Mouse (Mus musculus): ENCODE data around the gene Fbxl7.
A peak's percentile ranks its signal among the peaks of the same experiment; 100 is the strongest.

The Fbxl7 gene

DNA sequence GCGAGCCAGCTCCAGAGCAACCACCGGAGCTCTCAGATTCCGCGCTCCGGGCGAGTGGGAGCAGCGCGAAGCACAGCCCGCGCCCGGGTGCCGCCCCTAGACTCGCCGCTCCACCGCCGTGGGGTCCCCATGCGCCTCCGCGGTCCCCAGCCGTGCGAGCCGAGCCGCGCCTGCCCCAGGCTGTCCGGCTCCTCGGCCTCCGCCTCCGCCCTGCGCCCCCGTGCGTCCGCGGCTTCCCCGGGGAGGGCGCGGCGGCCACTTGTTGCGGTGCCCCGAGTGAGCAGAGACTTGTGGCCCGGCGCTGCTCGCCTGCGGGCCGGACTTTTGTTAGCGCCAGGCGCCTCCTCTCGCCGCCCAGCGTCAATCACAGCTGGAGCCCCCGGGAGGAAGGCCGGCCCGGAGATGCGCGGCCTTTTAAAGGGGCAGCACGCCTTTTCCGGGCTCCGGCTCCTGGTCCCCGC lies at the start of gene Fbxl7:
Gene Fbxl7, minus strand, starts transcription at position 330 of the 461 bp plus-strand sequence.
- peak; percentile 20 for DNase-seq

DNA sequence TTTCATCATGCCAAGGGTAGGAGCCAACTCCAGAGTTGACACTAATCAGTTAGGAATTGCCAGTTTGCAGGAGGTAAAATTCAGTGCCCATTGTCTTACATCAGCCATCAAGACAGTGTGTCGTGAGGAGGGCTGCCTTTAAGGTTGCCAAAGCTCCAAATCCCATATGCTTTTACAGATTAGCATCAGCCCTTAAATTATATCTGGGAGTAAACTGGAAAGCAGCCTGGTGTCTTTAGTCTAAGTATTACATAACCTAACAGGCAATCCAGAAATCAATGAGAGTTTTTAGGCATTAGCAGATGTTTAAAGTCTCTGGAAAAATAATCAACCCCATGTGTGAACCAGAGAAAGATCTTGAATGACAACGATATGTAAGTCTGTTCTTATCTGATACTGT lies 26.6 kb upstream of the Fbxl7 start:
- DNase-seq, result no peak

DNA sequence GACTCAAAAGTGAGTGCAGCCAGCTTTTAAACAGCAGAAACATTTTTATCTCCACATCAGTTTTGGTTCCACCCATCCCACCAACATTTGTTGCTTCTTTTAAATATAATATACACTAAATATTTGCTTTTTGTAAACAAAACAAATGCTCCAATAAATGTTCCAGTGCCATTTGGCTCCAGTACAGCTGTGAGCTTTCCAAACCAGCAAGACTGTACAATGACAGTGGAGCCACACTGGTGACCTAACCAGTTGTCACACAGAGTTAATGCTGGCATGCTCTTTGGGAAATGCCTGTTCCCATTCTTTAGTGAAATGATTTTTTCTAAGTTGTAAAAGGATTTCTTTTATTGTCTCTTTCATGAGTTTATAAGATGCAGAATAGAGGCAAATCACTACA lies 18.0 kb upstream of the Fbxl7 start:
- no peak for DNase-seq

- DNase-seq, result no peak
Observed at GRCm38 (mm10) chr15:26895761-26896160, 381 bp upstream of the Fbxl7 start.

DNA sequence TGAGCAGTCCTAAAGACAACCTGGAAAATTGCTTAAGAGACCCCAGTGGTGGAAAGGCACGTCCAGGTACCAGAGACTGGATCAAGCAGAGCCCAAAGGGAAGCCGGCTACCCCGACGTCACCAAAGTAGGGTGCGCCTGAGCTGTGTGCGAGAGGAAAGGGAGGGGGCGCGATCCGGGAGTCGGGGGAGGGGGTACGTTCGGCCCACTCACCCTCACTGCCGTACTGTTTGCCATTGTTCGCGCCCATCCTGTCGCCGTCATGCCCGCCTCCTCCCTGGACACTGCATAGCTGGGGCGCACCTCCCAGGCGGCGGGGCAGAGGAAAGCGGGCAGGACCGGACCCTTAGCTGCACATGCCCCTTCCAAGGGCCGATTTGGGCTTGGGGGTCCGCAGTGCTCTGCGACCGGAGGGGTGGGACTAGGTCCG lies 565 bp downstream of the Fbxl7 start:
- no peak for DNase-seq

DNA sequence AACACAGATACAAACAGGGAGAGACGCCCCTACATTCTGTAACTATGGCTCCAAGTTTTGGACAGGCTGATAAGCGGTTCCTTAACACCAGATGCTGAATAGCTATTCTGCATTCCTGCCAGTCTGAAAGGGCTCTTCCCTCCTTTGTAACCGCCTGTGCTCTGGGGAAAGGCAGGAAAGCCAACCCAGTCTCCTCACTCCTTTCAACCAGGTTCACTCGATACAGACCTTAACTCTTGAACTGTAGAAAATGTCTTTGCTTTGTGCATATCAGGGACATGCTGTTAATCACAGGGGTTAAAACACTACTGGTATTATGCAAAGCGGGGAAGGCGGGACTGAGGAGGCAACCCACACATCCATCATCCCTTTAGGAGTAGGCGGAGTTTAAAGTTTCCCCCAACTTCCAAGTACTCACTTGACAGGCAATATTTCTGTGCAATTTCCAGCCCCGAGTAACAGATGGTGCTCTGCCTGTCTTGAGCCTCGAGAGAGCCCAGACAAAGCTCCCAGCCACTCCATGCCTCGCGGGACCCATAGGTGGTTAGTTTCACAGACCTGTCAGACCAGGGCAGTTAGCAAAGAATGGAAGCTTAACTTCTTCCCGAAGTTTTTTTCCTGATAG lies 1.2 kb downstream of the Fbxl7 start:
- no peak for DNase-seq

DNA sequence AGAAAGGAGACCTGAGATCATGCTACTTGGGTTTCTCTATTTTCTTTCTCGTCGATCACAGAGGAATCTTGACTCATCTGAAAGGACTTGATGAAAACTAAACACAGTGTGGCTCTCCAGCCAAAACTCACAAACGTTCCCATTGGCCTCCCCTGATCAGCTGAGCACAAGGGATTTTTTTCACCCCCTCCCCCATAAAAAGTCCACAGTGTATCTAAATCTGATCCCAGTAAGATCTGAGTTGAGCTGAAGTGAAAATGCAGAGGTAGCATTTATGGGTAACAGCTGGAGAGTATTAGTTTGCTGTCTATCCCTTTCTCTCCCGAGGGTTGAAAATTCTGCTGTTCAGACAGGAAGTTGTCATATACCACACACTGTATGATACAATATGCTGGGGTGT lies 2.2 kb downstream of the Fbxl7 start:
- DNase-seq, result no peak

DNA sequence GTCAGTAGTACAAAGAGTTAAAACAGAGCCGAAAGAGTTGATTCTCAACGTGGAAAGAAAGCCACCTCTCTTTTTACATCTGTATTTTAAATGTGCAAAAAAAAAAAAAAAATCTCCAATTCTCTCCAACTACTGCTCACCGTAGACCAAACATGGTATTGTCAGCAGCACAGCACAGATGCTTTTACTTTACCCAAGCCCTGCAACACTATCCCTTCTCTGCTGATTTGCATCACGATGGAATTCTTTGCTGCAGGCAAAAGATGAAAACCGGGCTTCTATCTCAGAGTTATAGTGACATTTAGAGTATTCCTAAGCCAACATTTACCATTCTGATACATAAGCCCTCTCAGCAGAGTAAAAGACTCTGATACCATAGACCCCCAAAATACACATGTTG lies 5.4 kb downstream of the Fbxl7 start:
- no peak for DNase-seq

GRCm38 (mm10) chr15:26888170-26888569 lies 7.2 kb downstream of the Fbxl7 start:
- DNase-seq, result no peak

DNA sequence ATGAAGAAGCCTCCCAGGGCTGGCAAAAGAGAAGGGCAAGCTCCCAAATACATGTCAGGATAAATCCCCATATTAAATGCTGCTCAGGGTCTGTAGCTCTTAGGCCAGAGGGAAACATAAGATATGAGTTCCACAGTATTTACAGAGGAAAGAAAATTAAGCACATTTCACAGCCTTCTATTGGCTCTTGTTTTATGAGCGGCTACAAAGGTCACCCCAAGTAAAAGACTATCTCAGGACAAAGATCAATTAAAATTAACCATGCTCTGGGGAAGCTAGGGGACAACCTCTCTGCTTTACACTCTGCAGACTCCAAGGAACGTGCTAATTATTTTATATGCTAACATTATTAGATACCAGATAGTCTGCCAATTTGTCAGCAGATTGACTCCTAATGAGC lies 9.4 kb downstream of the Fbxl7 start:
- DNase-seq, result no peak

- no peak for DNase-seq
Observed at GRCm38 (mm10) chr15:26880212-26880956, 15.0 kb downstream of the Fbxl7 start.

DNA sequence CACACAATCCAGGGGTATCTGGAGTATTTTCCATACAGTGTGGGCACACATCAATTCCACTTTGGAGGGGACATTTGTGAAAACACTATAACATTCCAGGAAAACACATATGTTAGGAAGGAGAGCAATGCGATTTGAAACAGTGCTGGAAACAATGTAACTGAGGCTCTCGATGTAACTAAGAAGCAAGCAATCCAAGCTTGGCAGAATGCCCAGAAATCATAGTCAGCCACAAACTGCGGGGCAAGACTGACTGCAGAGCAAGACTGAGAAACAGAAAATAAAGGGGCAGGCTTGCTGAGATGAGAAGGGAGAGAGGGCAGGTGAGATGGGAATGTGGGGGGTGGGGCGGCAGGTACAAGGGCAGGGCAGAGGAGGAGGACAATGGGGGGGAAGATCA lies 19.7 kb downstream of the Fbxl7 start:
- peak; percentile 13 for DNase-seq

DNA sequence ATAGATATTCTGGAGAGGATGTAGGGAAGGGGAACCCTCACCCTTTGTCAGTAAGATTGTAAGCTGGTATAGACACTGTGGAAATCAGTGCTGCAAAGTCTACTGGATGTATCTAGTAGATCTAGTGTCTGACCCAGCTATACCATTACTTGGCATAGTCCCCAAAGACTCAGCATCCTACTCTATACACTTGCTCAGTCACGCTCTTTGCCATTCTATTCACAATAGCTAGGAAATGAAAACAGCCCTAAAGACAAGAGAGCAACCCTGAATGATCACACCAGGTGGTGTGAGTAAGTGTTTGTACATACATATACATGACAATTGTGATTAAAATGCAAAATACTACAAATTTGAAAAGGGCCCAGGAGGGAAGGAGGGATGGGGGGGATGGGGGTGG lies 23.1 kb downstream of the Fbxl7 start:
- DNase-seq, result no peak

GRCm38 (mm10) chr15:26869197-26869596 lies 26.2 kb downstream of the Fbxl7 start:
- no peak for DNase-seq

GRCm38 (mm10) chr15:26867521-26867920 lies 27.9 kb downstream of the Fbxl7 start:
- DNase-seq, result no peak

GRCm38 (mm10) chr15:26862173-26862572 lies 33.2 kb downstream of the Fbxl7 start:
- DNase-seq, result no peak

DNA sequence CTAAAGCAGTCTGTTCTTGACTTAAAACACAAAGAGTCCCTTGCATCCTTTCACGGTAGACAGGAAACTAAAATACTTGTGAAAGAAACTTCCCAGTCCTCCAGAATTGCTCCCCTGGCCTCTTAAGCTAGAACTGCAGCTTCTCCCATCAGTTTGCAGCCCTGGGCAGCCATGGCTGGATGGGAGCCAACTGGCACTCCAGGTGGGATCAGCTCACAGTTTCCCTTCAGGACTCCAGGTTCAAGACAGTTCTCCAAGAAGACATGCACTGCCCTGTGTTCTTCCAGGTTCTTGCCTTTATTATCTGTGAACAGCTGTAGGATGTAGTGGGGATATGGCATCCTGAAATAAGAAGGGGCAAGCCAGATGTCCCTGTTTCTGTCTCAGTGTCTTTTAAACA lies 45.8 kb downstream of the Fbxl7 start:
- no peak for DNase-seq

- DNase-seq, result no peak
Observed at GRCm38 (mm10) chr15:26842216-26842615, 53.2 kb downstream of the Fbxl7 start.

DNA sequence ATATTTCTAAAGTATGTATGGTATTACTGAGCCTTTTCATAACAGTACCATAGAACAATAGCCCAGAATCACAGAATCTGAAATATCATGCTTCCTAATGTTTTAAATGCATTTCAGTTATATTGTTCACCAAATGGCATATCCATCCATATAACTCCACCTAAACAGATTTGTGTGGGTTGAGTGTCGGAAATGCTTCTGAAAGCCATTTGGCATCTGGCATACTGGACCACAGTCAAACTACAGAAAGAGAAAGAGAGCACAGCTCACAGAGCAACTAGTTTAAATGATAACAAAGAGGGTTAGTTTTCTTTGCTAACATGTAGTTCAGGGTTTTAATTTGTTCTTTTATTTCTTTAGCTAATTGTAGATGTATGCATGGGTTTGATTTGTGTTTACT lies 57.0 kb downstream of the Fbxl7 start:
- no peak for DNase-seq

DNA sequence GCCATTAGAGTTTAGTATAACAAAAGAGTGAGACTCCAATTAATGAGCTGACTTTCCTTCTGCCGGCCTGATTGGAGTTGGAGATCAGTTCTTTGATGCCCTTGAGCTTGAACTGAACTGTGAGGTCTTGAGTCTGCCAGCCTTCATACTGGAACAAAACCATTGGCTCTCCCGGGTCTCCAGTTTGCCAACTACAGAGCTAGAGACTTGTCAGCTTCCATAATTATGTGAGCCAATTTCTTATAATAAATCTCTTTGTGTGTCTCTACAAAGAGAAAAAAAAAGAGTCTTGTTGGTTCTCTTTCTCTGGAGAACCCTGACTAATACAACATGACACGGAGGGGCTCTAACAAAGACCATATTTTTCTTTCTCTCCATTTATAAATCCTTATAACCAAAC lies 58.2 kb downstream of the Fbxl7 start:
- DNase-seq, result peak; percentile 14

DNA sequence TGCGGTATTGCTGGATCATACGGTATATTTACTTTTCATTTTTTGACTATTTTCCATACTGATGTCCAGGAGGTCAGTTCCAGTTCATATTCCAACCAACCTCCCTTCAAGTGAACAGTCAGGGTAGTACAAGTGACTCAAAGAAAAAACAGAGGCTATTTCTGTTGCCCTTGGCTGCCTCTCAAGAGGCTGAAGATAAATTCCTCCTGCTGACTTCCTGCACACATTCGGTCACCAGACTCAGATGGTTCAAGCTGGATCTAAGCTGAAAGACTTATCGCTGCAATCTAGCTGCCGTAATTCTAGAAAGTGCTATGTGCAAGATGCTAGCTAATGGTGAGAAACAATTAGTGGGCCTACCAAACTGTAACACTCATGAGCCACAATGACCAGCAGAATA lies 61.0 kb downstream of the Fbxl7 start:
- no peak for DNase-seq

- no peak for DNase-seq
Observed at GRCm38 (mm10) chr15:26831141-26831540, 64.2 kb downstream of the Fbxl7 start.

- DNase-seq, result no peak
Observed at GRCm38 (mm10) chr15:26816931-26817330, 78.4 kb downstream of the Fbxl7 start.

GRCm38 (mm10) chr15:26812856-26813255 lies 82.5 kb downstream of the Fbxl7 start:
- no peak for DNase-seq

GRCm38 (mm10) chr15:26809569-26809968 lies 85.8 kb downstream of the Fbxl7 start:
- DNase-seq, result no peak
